Mouse (Mus musculus): ENCODE measurements around the gene Slc12a4. TPM values are rescaled to one million over a fixed set of nuclear protein-coding genes. Genes with fewer than 3 reads are reported as not detected.

The Slc12a4 gene
- polyA plus RNA-seq, 1 experiment from 2014 or later: 10.1 TPM

DNA sequence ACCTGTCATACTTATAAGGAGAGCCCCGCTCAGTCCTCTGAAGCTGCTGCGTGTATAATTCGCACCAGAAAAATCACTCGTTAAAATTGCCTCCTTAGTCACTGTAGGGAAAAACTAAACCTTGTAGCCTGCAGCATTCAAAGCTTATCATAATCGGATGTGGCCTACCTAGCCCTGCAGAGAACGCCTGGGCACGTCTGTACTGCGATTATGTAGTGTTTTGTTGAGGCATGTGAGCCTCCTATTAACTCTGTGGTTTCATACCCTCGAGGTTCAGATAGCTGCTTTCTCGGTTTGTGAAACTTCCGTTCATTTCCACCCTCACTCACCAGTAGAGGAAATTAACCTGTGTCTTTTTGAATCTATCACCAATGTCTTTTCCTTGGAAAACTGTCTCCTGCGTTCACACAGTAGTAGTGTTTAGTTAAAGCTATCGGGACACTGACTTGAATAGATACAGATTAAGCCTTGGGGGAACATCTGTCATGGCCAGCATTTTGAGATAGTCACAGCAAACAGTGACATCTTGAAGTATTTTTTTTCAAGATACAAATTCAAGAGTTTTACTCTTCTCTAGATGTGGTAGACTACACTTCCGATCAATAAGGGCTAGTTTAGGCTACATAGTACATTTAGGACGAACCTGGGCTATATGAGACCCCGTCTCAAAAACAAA lies 64.8 kb downstream of the Slc12a4 start:
- H3K9ac ChIP-seq (replicated peaks): peak overlapping the region; percentile 96
- WGBS: 41% methylated on average over 16 of the region's 16 CpGs
- H3K4me1 ChIP-seq: peaks cover 9% of the 10 kb centered on the region
- H3K36me3 ChIP-seq: no peaks in the 10 kb centered on the region
- H3K4me2 ChIP-seq (replicated peaks): peak overlapping the region; percentile 66
- ATAC-seq (replicated peaks): no peak
- peak overlapping the region; percentile 93 for H3K4me3 ChIP-seq
- H3K27ac ChIP-seq (replicated peaks): peak overlapping the region; percentile 87
- H3K27me3 ChIP-seq: no peaks in the 10 kb centered on the region
- no peaks in the 10 kb centered on the region for H3K9me3 ChIP-seq

GRCm38 (mm10) chr8:105900180-105900940 lies 65.5 kb downstream of the Slc12a4 start, which contains the start of gene Pskh1:
Pskh1 (plus strand) TSS chr8:105900441.
- ATAC-seq (replicated peaks): peak; percentile 94

DNA sequence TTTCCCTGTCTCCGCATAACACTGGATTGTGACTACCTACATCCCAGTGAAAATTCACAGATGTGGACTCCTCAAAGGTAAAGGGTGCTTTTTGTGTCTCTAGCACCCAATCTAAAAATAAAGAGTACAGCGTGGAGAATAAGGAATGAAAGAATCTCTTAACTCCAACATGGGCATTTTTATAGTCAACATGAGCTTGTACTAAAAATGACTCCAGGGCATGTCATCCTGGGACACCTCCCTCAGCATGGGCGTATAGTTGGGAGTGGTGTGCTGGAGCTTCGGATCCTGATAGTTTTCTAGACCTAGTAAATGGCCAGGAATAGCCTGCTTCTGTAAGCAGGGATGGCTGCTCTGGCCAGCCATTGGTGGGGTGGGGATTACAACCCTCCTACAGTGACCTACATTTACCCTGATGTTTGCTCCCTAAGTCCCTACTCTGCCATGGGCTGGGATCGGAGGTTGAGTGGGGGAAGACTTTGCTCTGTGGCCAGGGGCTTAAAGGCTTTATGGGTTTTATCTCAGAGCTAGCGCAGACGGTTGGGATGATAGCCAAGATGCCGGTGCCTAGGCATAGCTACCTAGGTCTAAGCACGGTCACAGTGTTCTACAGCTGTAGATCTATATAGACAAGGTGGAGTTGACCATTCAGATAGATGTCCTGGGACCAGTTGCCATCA lies 68.0 kb downstream of the Slc12a4 start:
- H3K4me2 ChIP-seq (replicated peaks): no peak overlapping the region
- H3K4me3 ChIP-seq: no peak overlapping the region
- H3K27me3 ChIP-seq: no peaks in the 10 kb centered on the region
- peaks cover 7% of the 10 kb centered on the region for H3K36me3 ChIP-seq
- H3K4me1 ChIP-seq: peaks cover 14% of the 10 kb centered on the region
- ATAC-seq (replicated peaks): no peak
- H3K9me3 ChIP-seq: no peaks in the 10 kb centered on the region
- H3K27ac ChIP-seq (replicated peaks): no peak overlapping the region
- no peak overlapping the region for H3K9ac ChIP-seq (replicated peaks)
- WGBS: 81% methylated on average over 9 of the region's 9 CpGs

More at GRCm38 (mm10) chr8:105900180-105900940, 65.5 kb downstream of the Slc12a4 start, which contains the start of gene Pskh1:
- Histone ChIP-seq H3K36me3 (no peaks in the 10 kb centered on the region), H3K27ac (replicated peaks) (peak within 1 kb of the TSS; percentile 87), H3K27me3 (no peaks in the 10 kb centered on the region), H3K9me3 (no peaks in the 10 kb centered on the region), H3K4me1 (peaks cover 9% of the 10 kb centered on the region), H3K4me3 (peak within 1 kb of the TSS; percentile 93), H3K9ac (replicated peaks) (peak within 1 kb of the TSS; percentile 96), H3K4me2 (replicated peaks) (peak within 1 kb of the TSS; percentile 66)
- WGBS: under 1% methylated on average over 68 of the region's 68 CpGs

Small RNA genes lying within 50 kb of the gene (microRNA-seq; reads per million reads assigned to microRNA genes)
- gene Mir7074: not detected

Other genes with a start within 250 kb of the Slc12a4 start
- gene Gfod2, start 207.4 kb downstream of the Slc12a4 start, polyA plus RNA-seq (2015; fragmentation: Nextera tagmentation; extraction: Ambion mirVana): 84.5 and 88.0 TPM in 2 replicates
- gene Ranbp10, start 138.7 kb downstream of the Slc12a4 start, polyA plus RNA-seq (2015; fragmentation: Nextera tagmentation; extraction: Ambion mirVana): 11.8 and 13.9 TPM in 2 replicates
- 0.61 and 0.84 TPM in 2 replicates for gene Tsnaxip1, start 138.4 kb downstream of the Slc12a4 start, polyA plus RNA-seq (2015; fragmentation: Nextera tagmentation; extraction: Ambion mirVana)
- gene Cenpt, start 112.8 kb downstream of the Slc12a4 start, polyA plus RNA-seq (2015; fragmentation: Nextera tagmentation; extraction: Ambion mirVana): 65.0 and 66.4 TPM in 2 replicates
- 70.5 and 73.6 TPM in 2 replicates for gene Thap11, start 111.0 kb downstream of the Slc12a4 start, polyA plus RNA-seq (2015; fragmentation: Nextera tagmentation; extraction: Ambion mirVana)
- gene Nutf2, start 105.5 kb downstream of the Slc12a4 start, polyA plus RNA-seq (2015; fragmentation: Nextera tagmentation; extraction: Ambion mirVana): 189 and 218 TPM in 2 replicates
- 55.6 and 59.1 TPM in 2 replicates for gene Edc4, start 85.2 kb downstream of the Slc12a4 start, polyA plus RNA-seq (2015; fragmentation: Nextera tagmentation; extraction: Ambion mirVana)
- gene Nrn1l, start 72.5 kb downstream of the Slc12a4 start, polyA plus RNA-seq (2015; fragmentation: Nextera tagmentation; extraction: Ambion mirVana): not detected in 2 replicates
- gene Pskh1, start 65.7 kb downstream of the Slc12a4 start, polyA plus RNA-seq (2015; fragmentation: Nextera tagmentation; extraction: Ambion mirVana): 11.3 and 12.0 TPM in 2 replicates
- gene Ctrl, start 32.2 kb downstream of the Slc12a4 start, polyA plus RNA-seq (2015; fragmentation: Nextera tagmentation; extraction: Ambion mirVana): 2.0 and 2.2 TPM in 2 replicates
- gene Psmb10, start 27.7 kb downstream of the Slc12a4 start, polyA plus RNA-seq (2015; fragmentation: Nextera tagmentation; extraction: Ambion mirVana): 36.3 and 39.7 TPM in 2 replicates
- 0.41 and 0.50 TPM in 2 replicates for gene Lcat, start 22.7 kb downstream of the Slc12a4 start, polyA plus RNA-seq (2015; fragmentation: Nextera tagmentation; extraction: Ambion mirVana)
- not detected in 2 replicates for gene Dpep3, start 13.3 kb upstream of the Slc12a4 start, polyA plus RNA-seq (2015; fragmentation: Nextera tagmentation; extraction: Ambion mirVana)
- 24.1 and 26.3 TPM in 2 replicates for gene Dus2, start 25.2 kb upstream of the Slc12a4 start, polyA plus RNA-seq (2015; fragmentation: Nextera tagmentation; extraction: Ambion mirVana)
- gene Dpep2nb, start 39.9 kb upstream of the Slc12a4 start, polyA plus RNA-seq (2015; fragmentation: Nextera tagmentation; extraction: Ambion mirVana): not detected in 2 replicates
- gene Ddx28, start 45.8 kb upstream of the Slc12a4 start, polyA plus RNA-seq (2015; fragmentation: Nextera tagmentation; extraction: Ambion mirVana): 22.4 and 23.0 TPM in 2 replicates
- 4.1 and 4.8 TPM in 2 replicates for gene Nfatc3, start 92.7 kb upstream of the Slc12a4 start, polyA plus RNA-seq (2015; fragmentation: Nextera tagmentation; extraction: Ambion mirVana)
- gene Esrp2, start 170.9 kb upstream of the Slc12a4 start, polyA plus RNA-seq (2015; fragmentation: Nextera tagmentation; extraction: Ambion mirVana): 0.06 and 0.23 TPM in 2 replicates
- gene Pla2g15, start 184.3 kb upstream of the Slc12a4 start, polyA plus RNA-seq (2015; fragmentation: Nextera tagmentation; extraction: Ambion mirVana): 16.6 and 20.1 TPM in 2 replicates
- gene Slc7a6, start 202.8 kb upstream of the Slc12a4 start, polyA plus RNA-seq (2015; fragmentation: Nextera tagmentation; extraction: Ambion mirVana): 62.2 and 69.2 TPM in 2 replicates
- 41.1 and 43.8 TPM in 2 replicates for gene Slc7a6os, start 244.8 kb upstream of the Slc12a4 start, polyA plus RNA-seq (2015; fragmentation: Nextera tagmentation; extraction: Ambion mirVana)
- 50.5 and 52.9 TPM in 2 replicates for gene Prmt7, start 244.8 kb upstream of the Slc12a4 start, polyA plus RNA-seq (2015; fragmentation: Nextera tagmentation; extraction: Ambion mirVana)

All from forebrain, embryonic 15.5 days (tissue).